Mouse (Mus musculus): ENCODE data around the gene Itpkb. TPM values are rescaled to one million over a fixed set of nuclear protein-coding genes. Genes with fewer than 3 reads are reported as not detected.

Gene Itpkb
- total and polyA plus RNA-seq, 3 experiments = 3.4 to 9.2 TPM; not detected in 1

- Histone ChIP-seq H3K79me2 (ENCODE audit: control insufficient read depth, insufficient read depth, low read length, poor library complexity) (no peaks in the 10 kb centered on the region), H3K4me1 (ENCODE audit: control insufficient read depth in 1 of 2, insufficient read depth in 2 of 2, low read length in 2 of 2) (peaks cover 2 to 4% of the 10 kb centered on the region in 2 experiments; a peak in 3 of 4 replicates), H3K4me3 (ENCODE audit: control insufficient read depth in 1 of 2, insufficient read depth in 1 of 2, low read depth in 2 of 2, low read length in 2 of 2) (no peak overlapping the region), H3K9ac (ENCODE audit: control insufficient read depth, low read depth, low read length, poor library complexity, severe bottlenecking) (no peak overlapping the region), H3K27ac (ENCODE audit: control insufficient read depth, low read depth, low read length) (no peak overlapping the region), H3K36me3 (ENCODE audit: control insufficient read depth in 1 of 2, insufficient read depth in 2 of 2, low read length in 2 of 2) (peaks cover 0 to 5% of the 10 kb centered on the region in 2 experiments; a peak in 2 of 4 replicates), H3K27me3 (ENCODE audit: control insufficient read depth in 1 of 2, insufficient read depth in 2 of 2, low read length in 2 of 2) (no peaks in the 10 kb centered on the region), H3K9me3 (replicated peaks; ENCODE audit: insufficient read depth, low read length) (no peaks in the 10 kb centered on the region)
- no peak for DNase-seq (ENCODE audit: low read depth, low spot score)
- TF ChIP-seq BHLHE40 (IDR thresholded peaks at IDR 0.05; ENCODE audit: borderline replicate concordance, low read depth, low read length) = no peak
- no peak for TF ChIP-seq ZNF384 (IDR thresholded peaks at IDR 0.05; ENCODE audit: low read depth, low read length)
- TF ChIP-seq USF2 (IDR thresholded peaks at IDR 0.05; ENCODE audit: borderline replicate concordance in 1 of 2, insufficient read depth in 1 of 2, low read depth in 1 of 2, low read length in 2 of 2) = no peak
Measured at GRCm38 (mm10) chr1:180299697-180300096, 30.6 kb upstream of the Itpkb start.

- Histone ChIP-seq H3K4me3 (ENCODE audit: control insufficient read depth in 1 of 2, insufficient read depth in 1 of 2, low read depth in 2 of 2, low read length in 2 of 2) (no peak overlapping the region), H3K9me3 (replicated peaks; ENCODE audit: insufficient read depth, low read length) (no peaks in the 10 kb centered on the region), H3K79me2 (ENCODE audit: control insufficient read depth, insufficient read depth, low read length, poor library complexity) (no peaks in the 10 kb centered on the region), H3K9ac (ENCODE audit: control insufficient read depth, low read depth, low read length, poor library complexity, severe bottlenecking) (no peak overlapping the region), H3K27me3 (ENCODE audit: control insufficient read depth in 1 of 2, insufficient read depth in 2 of 2, low read length in 2 of 2) (no peaks in the 10 kb centered on the region), H3K36me3 (ENCODE audit: control insufficient read depth in 1 of 2, insufficient read depth in 2 of 2, low read length in 2 of 2) (peaks cover 0 to 5% of the 10 kb centered on the region in 2 experiments; a peak in 2 of 4 replicates), H3K4me1 (ENCODE audit: control insufficient read depth in 1 of 2, insufficient read depth in 2 of 2, low read length in 2 of 2) (peaks cover 2 to 4% of the 10 kb centered on the region in 2 experiments; a peak in 3 of 4 replicates), H3K27ac (ENCODE audit: control insufficient read depth, low read depth, low read length) (no peak overlapping the region)
- no peak for DNase-seq (ENCODE audit: low read depth, low spot score)
- no peak for TF ChIP-seq NRF1 (IDR thresholded peaks at IDR 0.05; ENCODE audit: insufficient read depth, low read depth, low read length, poor library complexity, severe bottlenecking)
- TF ChIP-seq EP300 (IDR thresholded peaks at IDR 0.05; ENCODE audit: low read depth in 1 of 2, low read length in 2 of 2) = no peak
- TF ChIP-seq TCF12 (IDR thresholded peaks at IDR 0.05; ENCODE audit: low read depth, low read length) = no peak
- no peak for TF ChIP-seq CTCF (IDR thresholded peaks at IDR 0.05 in 2 of 3, conservative IDR thresholded peaks at IDR 0.05 in 1 of 3; ENCODE audit: control insufficient read depth in 1 of 3, insufficient read depth in 1 of 3, low read depth in 2 of 3, low read length in 3 of 3, poor library complexity in 1 of 3, severe bottlenecking in 1 of 3)
- no peak for TF ChIP-seq GABPA (IDR thresholded peaks at IDR 0.05; ENCODE audit: low read depth, low read length)
- TF ChIP-seq MAX (IDR thresholded peaks at IDR 0.05; ENCODE audit: low read length) = no peak
- TF ChIP-seq ZKSCAN1 (IDR thresholded peaks at IDR 0.05; ENCODE audit: low read depth, low read length) = no peak
- no peak for TF ChIP-seq MAFK (IDR thresholded peaks at IDR 0.05; ENCODE audit: borderline replicate concordance, low read depth, low read length)
- TF ChIP-seq ZC3H11A (IDR thresholded peaks at IDR 0.05; ENCODE audit: low read depth, low read length) = no peak
- no peak for TF ChIP-seq MYB (IDR thresholded peaks at IDR 0.05; ENCODE audit: low read depth, low read length)
- no peak for TF ChIP-seq ETS1 (IDR thresholded peaks at IDR 0.05; ENCODE audit: low read depth, low read length)
- TF ChIP-seq ZMIZ1 (IDR thresholded peaks at IDR 0.05; ENCODE audit: low read depth, low read length) = no peak
- TF ChIP-seq MAZ (IDR thresholded peaks at IDR 0.05; ENCODE audit: low read depth, low read length) = no peak
- no peak for TF ChIP-seq JUND (IDR thresholded peaks at IDR 0.05; ENCODE audit: low read depth, low read length)
- no peak for TF ChIP-seq TAL1 (IDR thresholded peaks at IDR 0.05; ENCODE audit: low read length)
- TF ChIP-seq USF1 (IDR thresholded peaks at IDR 0.05; ENCODE audit: low read depth, low read length) = no peak
- no peak for TF ChIP-seq ZNF384 (IDR thresholded peaks at IDR 0.05; ENCODE audit: low read depth, low read length)
Measured at GRCm38 (mm10) chr1:180300292-180300691, 30.0 kb upstream of the Itpkb start.

Data from MEL (cell line).